Mouse (Mus musculus) adrenal gland, adult 8-10 months (tissue): ENCODE results near the gene Sipa1l2. TPM values are rescaled to one million over a fixed set of nuclear protein-coding genes. Genes with fewer than 3 reads are reported as not detected.
"Not testable (repeated sequence)": the region's sequence is repeated elsewhere in the genome, so short reads cannot be mapped to it uniquely, and the experiment has no call there.

Source experiments
- DNase-seq: peaks from one replicate; pipeline ENCODE4 v3.0.0; 2022
- total RNA-seq, 4 experiments: library from RNA; stranded (reverse); gene quantifications; 2 replicates each; pipeline ENCODE4 v1.2.4; 2022

Sipa1l2 gene
- total RNA-seq, 4 experiments from 2014 or later: 48.7 to 56.9 (median 53.8) TPM

DNA sequence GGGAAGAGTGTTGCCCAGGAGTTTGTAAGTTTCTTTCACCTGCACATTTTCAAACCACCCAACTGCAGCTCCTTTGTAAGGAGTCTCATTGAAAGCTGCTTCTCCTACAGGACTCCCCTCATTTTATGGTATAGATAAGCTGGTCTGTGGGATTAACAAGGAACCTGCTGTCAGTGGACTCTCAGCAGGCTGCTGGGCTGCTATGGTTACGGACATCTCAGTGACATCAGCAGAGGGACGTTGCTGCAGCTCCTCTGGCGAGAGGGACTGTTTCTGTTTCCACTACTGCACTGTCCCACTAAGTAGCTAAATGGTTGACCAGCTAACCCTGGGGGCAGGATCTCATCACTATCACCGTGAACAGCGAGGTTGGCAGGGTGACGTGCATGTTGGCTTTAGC lies 120.6 kb downstream of the Sipa1l2 start:
- no peak for DNase-seq

DNA sequence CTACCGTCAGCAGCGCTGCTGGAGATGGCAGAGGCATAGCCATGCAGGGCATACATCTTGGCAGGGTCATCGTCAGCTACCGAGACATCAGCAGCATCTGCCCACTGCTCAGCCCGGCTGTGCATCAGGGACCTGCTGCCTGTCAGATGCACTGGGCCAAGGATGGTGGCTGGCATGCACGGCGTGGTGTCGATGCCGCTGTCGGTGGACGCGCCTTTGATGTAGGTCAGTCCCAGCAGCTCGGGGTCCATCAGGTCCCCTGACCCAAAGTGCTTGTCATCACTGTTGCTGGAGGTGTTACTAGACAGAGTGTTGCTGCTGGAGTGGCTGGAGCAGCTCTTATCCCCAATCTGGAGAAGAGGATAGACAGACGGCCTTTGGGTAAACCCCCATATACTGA lies 122.1 kb downstream of the Sipa1l2 start:
- no peak for DNase-seq

- DNase-seq: no peak
These were observed 123.4 kb downstream of the Sipa1l2 start for GRCm38 (mm10) chr8:125446236-125446635.

- DNase-seq: no peak
These were observed 124.4 kb downstream of the Sipa1l2 start for GRCm38 (mm10) chr8:125445225-125445609.

GRCm38 (mm10) chr8:125444457-125445224 lies 125.0 kb downstream of the Sipa1l2 start:
- no peak for DNase-seq

GRCm38 (mm10) chr8:125435320-125436100 lies 134.1 kb downstream of the Sipa1l2 start:
- DNase-seq: no peak

DNA sequence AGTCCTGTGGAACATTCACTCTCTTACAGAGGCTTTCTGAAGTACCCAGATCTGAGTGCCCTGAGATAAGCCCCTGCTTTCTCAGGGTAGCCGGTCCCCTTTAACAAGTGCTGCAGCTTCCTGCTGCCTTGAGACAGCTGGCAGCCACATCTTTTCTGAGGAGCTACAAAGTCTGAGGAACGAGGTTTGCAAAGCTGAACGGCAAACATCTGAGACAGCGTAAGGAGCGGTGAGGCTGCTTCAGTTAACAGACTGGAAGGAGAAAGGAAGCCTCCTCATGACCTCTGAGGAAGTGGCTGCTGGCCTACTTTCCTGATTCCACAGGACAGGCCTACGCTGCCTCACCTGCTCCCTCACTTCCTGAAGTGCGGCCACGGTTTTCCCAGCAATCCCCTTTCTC lies 135.5 kb downstream of the Sipa1l2 start:
- DNase-seq: no peak

- DNase-seq: no peak
These were observed 138.3 kb downstream of the Sipa1l2 start for GRCm38 (mm10) chr8:125431321-125431720.

- no peak for DNase-seq
These were observed 138.8 kb downstream of the Sipa1l2 start for GRCm38 (mm10) chr8:125430796-125431195.

GRCm38 (mm10) chr8:125428979-125429690 lies 140.5 kb downstream of the Sipa1l2 start:
- DNase-seq: no peak

- DNase-seq: no peak
These were observed 145.7 kb downstream of the Sipa1l2 start for GRCm38 (mm10) chr8:125423861-125424260.

DNA sequence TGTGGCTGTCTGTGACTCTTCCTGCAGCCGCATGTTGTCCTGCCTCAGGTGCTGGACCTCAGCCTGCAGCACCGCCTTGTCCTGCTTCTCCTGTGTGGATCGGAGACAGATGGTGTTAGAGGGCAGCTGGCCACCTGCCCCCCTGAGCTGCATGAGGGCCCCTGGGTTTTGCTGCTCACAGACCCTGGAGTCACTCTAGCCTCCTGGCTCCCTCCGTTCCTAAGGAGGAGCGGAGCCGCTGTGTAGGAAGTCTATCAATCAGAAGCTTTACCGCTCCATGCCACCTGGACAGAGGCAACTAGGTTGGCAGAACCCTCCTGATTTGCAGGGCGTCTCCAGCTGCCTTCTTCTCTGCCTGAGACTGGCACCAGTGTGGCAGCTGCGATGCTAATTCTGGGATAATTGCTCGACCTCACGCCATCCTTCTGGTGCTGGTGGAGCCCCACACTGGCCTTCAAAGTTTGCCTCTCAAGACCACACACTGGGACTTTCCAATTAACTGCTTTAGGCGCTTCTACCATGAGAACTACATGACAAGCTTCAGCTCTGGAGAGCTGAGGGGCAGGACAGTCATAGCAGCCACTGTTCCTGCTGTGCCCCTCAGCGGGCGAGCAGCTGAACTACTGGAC lies 150.3 kb downstream of the Sipa1l2 start:
- DNase-seq: no peak

GRCm38 (mm10) chr8:125416146-125416545 lies 153.5 kb downstream of the Sipa1l2 start:
- no peak for DNase-seq

DNA sequence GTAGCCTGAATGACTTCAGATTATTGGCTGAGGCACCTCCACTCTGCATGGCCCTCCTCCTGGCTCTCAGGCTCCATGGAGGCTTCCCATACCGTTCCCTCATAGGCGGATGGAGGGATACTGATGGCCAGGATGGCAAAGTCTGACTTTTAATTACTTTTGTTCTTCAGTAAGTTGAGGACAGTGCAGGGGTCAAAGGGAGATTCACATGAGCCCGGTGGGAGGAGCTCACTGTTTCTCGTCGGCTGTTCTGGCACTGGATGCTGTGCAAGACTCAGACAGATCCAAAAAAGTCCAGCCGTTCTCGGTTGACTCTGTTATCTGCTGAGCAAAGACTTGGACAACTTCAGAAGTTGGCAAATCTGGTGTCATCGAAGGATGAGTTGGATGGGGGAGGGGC lies 155.0 kb downstream of the Sipa1l2 start:
- DNase-seq: no peak

GRCm38 (mm10) chr8:125413001-125413909 lies 156.4 kb downstream of the Sipa1l2 start:
- no peak for DNase-seq

GRCm38 (mm10) chr8:125410646-125411045 lies 159.0 kb downstream of the Sipa1l2 start:
- no peak for DNase-seq

DNA sequence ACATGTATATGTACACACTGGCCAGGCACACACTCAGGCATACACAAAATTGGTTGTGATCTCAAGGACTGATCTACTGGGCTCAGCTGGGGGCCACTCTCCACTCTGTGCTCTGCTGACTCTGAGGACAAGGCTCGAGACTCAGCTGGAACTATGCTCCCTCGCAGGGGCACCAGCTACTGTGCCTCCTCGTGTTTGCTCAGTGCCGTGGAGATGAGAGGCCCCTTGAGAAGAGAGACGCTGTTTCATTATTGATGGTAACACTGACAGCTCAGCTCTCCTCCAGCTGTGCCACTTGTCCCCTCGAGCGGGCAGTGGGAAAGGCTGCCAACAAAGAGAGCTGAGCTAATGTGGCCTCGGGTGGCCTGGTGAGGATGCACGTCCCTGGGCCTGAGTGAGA lies 161.9 kb downstream of the Sipa1l2 start:
- no peak for DNase-seq

GRCm38 (mm10) chr8:125406453-125406852 lies 163.2 kb downstream of the Sipa1l2 start:
- DNase-seq: no peak

- DNase-seq: no peak
These were observed 168.3 kb downstream of the Sipa1l2 start for GRCm38 (mm10) chr8:125401350-125401749.

- DNase-seq: no peak
These were observed 171.6 kb downstream of the Sipa1l2 start for GRCm38 (mm10) chr8:125397981-125398380.

DNA sequence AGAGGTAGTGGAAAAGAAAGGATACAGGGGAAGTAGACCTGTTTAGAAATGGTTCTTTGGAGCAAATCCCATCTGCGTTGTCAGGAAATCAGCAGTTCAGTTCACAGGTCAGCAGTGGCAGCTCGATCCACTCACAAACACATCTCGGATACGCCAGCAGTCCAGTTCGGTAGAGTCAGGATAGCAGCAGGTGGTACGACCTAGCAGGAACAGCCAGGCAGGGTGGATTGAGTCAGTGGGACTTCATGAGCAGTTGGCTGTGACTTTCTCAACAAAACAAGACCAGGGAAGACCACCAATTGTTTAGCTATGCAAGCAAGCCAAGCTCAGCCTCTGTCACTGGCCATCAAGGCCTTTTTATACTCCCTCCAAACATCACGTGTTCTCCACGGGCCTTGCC lies 173.9 kb downstream of the Sipa1l2 start:
- DNase-seq: not testable (repeated sequence)

GRCm38 (mm10) chr8:125395032-125395431 lies 174.6 kb downstream of the Sipa1l2 start:
- no peak for DNase-seq
